Mouse (Mus musculus) forebrain, embryonic 11.5 days (tissue): ENCODE results near the gene Tmem144. TPM values are rescaled to one million over a fixed set of nuclear protein-coding genes. Genes with fewer than 3 reads are reported as not detected.

Experiments
- ATAC-seq: fragments of 200-750 bp; cut with Nextera tagmentation; replicated peaks from 2 replicates; pipeline ENCODE4 v1.8.0; 2017; ENCODE audit warnings: moderate TSS enrichment; ENCODE audit not compliant: low FRiP score
- DNase-seq: peaks from one replicate; pipeline ENCODE4 v3.0.0-alpha.2; 2017; ENCODE audit warnings: low spot score
- H3K27ac ChIP-seq: fragments of 300-500 bp; sonication (generic); 2 replicates; pipeline ENCODE4 v1.5.1; 2014; ENCODE audit warnings: low read depth, low read length
- H3K27me3 ChIP-seq: fragments of 300-500 bp; sonication (generic); 2 replicates; pipeline ENCODE4 v1.6.1; 2014; ENCODE audit warnings: mild to moderate bottlenecking, low read length, mixed read lengths; ENCODE audit not compliant: control insufficient read depth, insufficient read depth
- H3K36me3 ChIP-seq: fragments of 300-500 bp; sonication (generic); 2 replicates; pipeline ENCODE4 v1.6.1; 2014; ENCODE audit warnings: mild to moderate bottlenecking, low read length, moderate library complexity, mixed read lengths; ENCODE audit not compliant: control insufficient read depth, insufficient read depth
- H3K4me1 ChIP-seq: fragments of 300-500 bp; sonication (generic); replicated peaks from 2 replicates; pipeline ENCODE4 v1.6.1; 2014; ENCODE audit warnings: low read length, mixed read lengths; ENCODE audit not compliant: control insufficient read depth, insufficient read depth
- H3K4me2 ChIP-seq: fragments of 300-500 bp; sonication (generic); 2 replicates; pipeline ENCODE4 v1.6.1; 2014; ENCODE audit warnings: low read depth, mild to moderate bottlenecking, low read length, moderate library complexity, mixed read lengths; ENCODE audit not compliant: severe bottlenecking
- H3K4me3 ChIP-seq: fragments of 300-500 bp; sonication (generic); 2 replicates; pipeline ENCODE4 v1.5.1; 2014; ENCODE audit warnings: low read depth, low read length
- H3K9ac ChIP-seq: fragments of 300-500 bp; sonication (generic); 2 replicates; pipeline ENCODE4 v1.6.1; 2014; ENCODE audit warnings: low read length
- H3K9me3 ChIP-seq: fragments of 300-500 bp; sonication (generic); 2 replicates; pipeline ENCODE4 v1.6.1; 2016; ENCODE audit warnings: low read length, mixed read lengths; ENCODE audit not compliant: control insufficient read depth
- WGBS: fragments of 180-500 bp; shearing (Covaris S2); extraction: QIAGEN DNeasy Blood & Tissue Kit; methylation state at CpG from one replicate; pipeline ENCODE4 v1.1.7; 2014; 5-methylcytosine and 5-hydroxymethylcytosine counted together
- polyA plus RNA-seq: library from polyadenylated mRNA; unstranded; fragments of >200 nt; fragmentation: Nextera tagmentation; extraction: Ambion mirVana; gene quantifications from 2 replicates; pipeline ENCODE4 v1.2.1, GENCODE M21; 2014

Tmem144 gene
- polyA plus RNA-seq, 1 experiment from 2014 or later: 3.5 TPM

GRCm38 (mm10) chr3:79887161-79887855 lies 34.7 kb upstream of the Tmem144 start:
- Histone ChIP-seq H3K9ac (no peak overlapping the region), H3K9me3 (no peaks in the 10 kb centered on the region), H3K4me2 (no peak overlapping the region), H3K4me1 (no peaks in the 10 kb centered on the region), H3K4me3 (no peak overlapping the region), H3K27ac (no peak overlapping the region), H3K36me3 (no peaks in the 10 kb centered on the region), H3K27me3 (no peaks in the 10 kb centered on the region)
- ATAC-seq: no peak
- DNase-seq: no peak
- 83% methylated on average over 8 of the region's 8 CpGs for WGBS

DNA sequence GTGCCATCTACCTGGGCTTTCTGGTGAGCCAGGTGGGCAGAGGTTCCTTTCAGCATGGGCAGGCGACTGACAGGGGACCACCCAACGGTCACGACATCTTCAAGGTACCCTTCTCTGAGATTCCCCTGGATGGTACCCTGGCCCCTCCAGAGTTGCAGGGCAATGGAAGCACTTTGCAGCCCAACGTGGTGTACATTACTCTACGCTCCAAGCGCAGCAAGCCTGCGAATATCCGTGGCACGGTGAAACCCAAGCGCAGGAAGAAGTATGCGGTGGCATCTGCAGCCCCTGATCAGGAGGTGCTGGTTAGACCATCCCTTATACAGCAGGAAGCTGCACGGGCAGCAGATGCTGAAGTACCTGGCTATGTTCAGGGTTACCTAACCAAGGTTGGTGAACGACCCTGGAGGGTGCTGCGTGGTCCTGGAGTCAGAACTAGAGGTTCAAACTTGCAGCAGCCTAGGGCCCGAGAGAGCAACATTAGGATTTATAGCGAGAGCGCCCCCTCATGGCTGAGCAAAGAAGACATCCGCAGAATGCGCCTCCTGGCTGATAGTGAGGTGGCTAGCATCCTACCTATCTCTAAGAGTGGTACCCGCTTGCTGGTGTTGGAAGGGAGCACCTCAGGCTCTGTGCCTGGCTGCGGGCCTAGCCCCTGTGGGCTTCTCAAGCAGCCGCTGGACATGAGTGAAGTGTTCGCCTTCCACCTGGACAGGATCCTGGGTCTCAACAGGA lies 34.0 kb upstream of the Tmem144 start:
- Histone ChIP-seq H3K27ac (no peak overlapping the region), H3K4me3 (no peak overlapping the region)

DNA sequence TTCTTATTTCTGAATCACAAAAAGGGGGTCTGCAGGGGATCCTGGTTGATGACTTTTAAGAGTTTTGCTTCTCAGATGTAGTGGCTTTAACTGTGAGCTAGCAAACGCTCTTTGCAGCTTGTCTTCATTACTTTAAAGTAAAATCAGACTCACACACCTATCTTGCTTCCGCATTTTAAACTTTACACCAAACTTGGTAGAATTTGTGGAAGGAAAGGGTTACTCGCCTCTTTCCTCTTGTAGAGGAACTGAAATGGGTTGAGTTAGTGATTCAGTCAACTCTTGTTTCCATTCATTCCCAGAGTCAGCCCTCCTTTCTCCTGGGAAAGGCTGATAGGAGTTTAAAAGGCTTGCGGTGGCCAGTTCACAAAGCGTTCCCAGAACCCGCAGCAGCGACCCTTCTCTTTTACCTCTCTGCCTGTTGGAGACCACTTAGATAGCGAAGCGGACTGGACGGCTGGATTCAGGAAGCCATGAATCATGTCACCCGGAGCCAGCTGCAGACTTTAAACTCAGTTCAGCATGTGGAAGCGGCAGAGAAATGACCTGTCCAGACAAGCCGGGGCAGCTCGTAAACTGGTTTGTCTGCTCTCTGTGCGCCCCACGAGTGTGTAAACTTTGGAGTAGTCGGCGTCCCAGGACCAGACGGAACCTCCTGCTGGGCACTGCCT lies 33.2 kb upstream of the Tmem144 start:
- ATAC-seq: no peak

More for the DNA sequence above, 34.0 kb upstream of the Tmem144 start:
- DNase-seq (no peak), ATAC-seq (no peak)
- no peaks in the 10 kb centered on the region for H3K4me1 ChIP-seq
- no peak overlapping the region for H3K4me2 ChIP-seq
- H3K9me3 ChIP-seq: no peaks in the 10 kb centered on the region
- H3K9ac ChIP-seq: no peak overlapping the region
- no peaks in the 10 kb centered on the region for H3K36me3 ChIP-seq
- 90% methylated on average over 23 of the region's 23 CpGs for WGBS
- H3K27me3 ChIP-seq: no peaks in the 10 kb centered on the region

GRCm38 (mm10) chr3:79884761-79885189 lies 32.2 kb upstream of the Tmem144 start:
- ATAC-seq (0 out of 2 replicates have a peak, but pooled peaks have one; percentile 52), DNase-seq (peak; percentile 56)
- Histone ChIP-seq H3K36me3 (no peaks in the 10 kb centered on the region), H3K9me3 (no peaks in the 10 kb centered on the region), H3K4me1 (no peaks in the 10 kb centered on the region), H3K27me3 (no peaks in the 10 kb centered on the region), H3K4me2 (no peak overlapping the region), H3K27ac (no peak overlapping the region), H3K4me3 (no peak overlapping the region), H3K9ac (no peak overlapping the region)
- WGBS: 55% methylated on average over 9 of the region's 9 CpGs

More for the DNA sequence above, 33.2 kb upstream of the Tmem144 start:
- Histone ChIP-seq H3K9me3 (no peaks in the 10 kb centered on the region), H3K27ac (no peak overlapping the region), H3K27me3 (no peaks in the 10 kb centered on the region), H3K36me3 (no peaks in the 10 kb centered on the region), H3K4me3 (no peak overlapping the region), H3K9ac (no peak overlapping the region), H3K4me1 (no peaks in the 10 kb centered on the region), H3K4me2 (no peak overlapping the region)
- DNase-seq: no peak
- 76% methylated on average over 19 of the region's 19 CpGs for WGBS

DNA sequence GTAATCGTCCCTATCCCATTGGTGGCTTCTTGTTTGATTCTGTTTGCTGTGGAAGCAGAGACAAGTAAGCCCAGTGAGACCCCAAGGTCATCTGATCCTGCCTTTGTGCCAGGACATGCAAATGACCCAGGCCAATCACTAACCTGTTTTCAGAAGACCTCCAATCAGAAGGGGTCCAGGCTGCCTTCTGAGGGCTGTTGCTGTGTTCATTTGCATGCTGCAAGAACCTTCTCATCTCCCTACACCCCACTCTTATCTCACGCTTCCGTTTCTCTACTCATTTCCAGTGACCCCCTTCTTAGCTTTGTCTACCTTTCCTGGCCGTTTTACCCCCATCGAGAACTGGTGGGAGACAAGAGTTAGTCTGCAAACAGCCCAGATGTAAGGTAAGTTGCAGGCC lies 31.7 kb upstream of the Tmem144 start, which contains the start of gene Fam198b:
Gene Fam198b (plus strand): TSS at position 229 of the 400 bp plus-strand sequence.
- Histone ChIP-seq H3K4me1 (no peaks in the 10 kb centered on the region), H3K27me3 (no peaks in the 10 kb centered on the region), H3K36me3 (no peaks in the 10 kb centered on the region), H3K9ac (no peak within 1 kb of the TSS), H3K9me3 (no peaks in the 10 kb centered on the region), H3K4me2 (no peak within 1 kb of the TSS), H3K27ac (no peak within 1 kb of the TSS), H3K4me3 (no peak within 1 kb of the TSS)
- ATAC-seq (0 out of 2 replicates have a peak, but pooled peaks have one; percentile 25), DNase-seq (no peak)
- WGBS: 71% methylated on average over 5 of the region's 5 CpGs

DNA sequence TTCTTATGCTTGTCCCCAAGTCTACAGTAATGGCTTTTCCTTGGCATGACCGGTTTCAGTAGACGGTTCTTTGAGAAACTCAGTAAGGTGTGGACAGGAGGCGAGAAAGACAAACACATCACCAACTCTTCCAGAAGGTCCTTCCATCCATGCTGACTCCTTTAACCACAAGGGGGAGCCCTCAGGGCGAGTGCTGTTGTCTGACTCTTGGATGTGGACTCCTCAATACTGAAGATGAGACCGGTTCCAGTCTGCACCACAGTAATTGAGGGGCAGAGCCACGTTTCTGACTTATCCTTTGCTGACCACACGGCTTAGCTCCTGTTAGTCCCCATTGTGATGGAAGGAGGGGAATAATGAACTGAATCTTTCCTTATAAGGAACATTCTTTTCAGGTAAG lies 30.5 kb upstream of the Tmem144 start:
- no peak overlapping the region for H3K4me2 ChIP-seq
- no peaks in the 10 kb centered on the region for H3K4me1 ChIP-seq
- no peak overlapping the region for H3K9ac ChIP-seq
- H3K27me3 ChIP-seq: no peaks in the 10 kb centered on the region
- WGBS: 50% methylated on average over 7 of the region's 7 CpGs
- H3K4me3 ChIP-seq: no peak overlapping the region
- no peaks in the 10 kb centered on the region for H3K36me3 ChIP-seq
- H3K9me3 ChIP-seq: no peaks in the 10 kb centered on the region
- no peak overlapping the region for H3K27ac ChIP-seq
- DNase-seq (peak; percentile 64), ATAC-seq (0 out of 2 replicates have a peak, but pooled peaks have one; percentile 51)

DNA sequence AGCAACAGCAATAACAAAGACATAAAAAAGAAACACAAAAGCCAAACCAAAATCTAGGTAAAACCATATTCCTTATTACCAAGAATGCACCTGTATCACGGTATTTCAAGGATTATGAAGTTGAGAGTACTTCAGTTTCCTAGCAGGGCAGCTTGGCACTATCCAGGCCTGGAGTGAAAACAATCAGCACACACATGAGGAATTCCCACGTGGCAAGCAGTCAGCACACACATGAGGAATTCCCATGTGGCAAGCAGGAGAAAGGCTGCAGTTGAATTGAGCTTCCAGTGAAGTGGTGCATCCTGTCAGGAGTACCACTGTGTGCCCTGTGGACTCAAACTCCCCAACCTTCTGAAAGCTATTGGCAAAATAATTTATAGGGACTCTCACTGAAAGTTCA lies 29.1 kb upstream of the Tmem144 start:
- Histone ChIP-seq H3K27ac (no peak overlapping the region), H3K4me3 (no peak overlapping the region), H3K9ac (no peak overlapping the region), H3K9me3 (no peaks in the 10 kb centered on the region), H3K4me2 (no peak overlapping the region), H3K27me3 (no peaks in the 10 kb centered on the region), H3K4me1 (no peaks in the 10 kb centered on the region), H3K36me3 (no peaks in the 10 kb centered on the region)
- WGBS: 65% methylated on average over 2 of the region's 2 CpGs
- ATAC-seq (no peak), DNase-seq (no peak)

GRCm38 (mm10) chr3:79879246-79879645 lies 26.7 kb upstream of the Tmem144 start:
- DNase-seq: no peak
- no peak overlapping the region for H3K27ac ChIP-seq
- no peaks in the 10 kb centered on the region for H3K27me3 ChIP-seq
- no peaks in the 10 kb centered on the region for H3K4me1 ChIP-seq
- no peak overlapping the region for H3K4me3 ChIP-seq
- no peak overlapping the region for H3K9ac ChIP-seq
- H3K4me2 ChIP-seq: no peak overlapping the region
- 69% methylated on average over 9 of the region's 9 CpGs for whole genome bisulfite sequencing
- H3K36me3 ChIP-seq: no peaks in the 10 kb centered on the region
- ATAC-seq: no peak
- H3K9me3 ChIP-seq: no peaks in the 10 kb centered on the region
